Mouse (Mus musculus): ENCODE results near the gene Suds3. TPM values are rescaled to one million over a fixed set of nuclear protein-coding genes. Genes with fewer than 3 reads are reported as not detected.

Gene Suds3
- polyA plus RNA-seq, 1 experiment from 2014 or later = 58.2 TPM

DNA sequence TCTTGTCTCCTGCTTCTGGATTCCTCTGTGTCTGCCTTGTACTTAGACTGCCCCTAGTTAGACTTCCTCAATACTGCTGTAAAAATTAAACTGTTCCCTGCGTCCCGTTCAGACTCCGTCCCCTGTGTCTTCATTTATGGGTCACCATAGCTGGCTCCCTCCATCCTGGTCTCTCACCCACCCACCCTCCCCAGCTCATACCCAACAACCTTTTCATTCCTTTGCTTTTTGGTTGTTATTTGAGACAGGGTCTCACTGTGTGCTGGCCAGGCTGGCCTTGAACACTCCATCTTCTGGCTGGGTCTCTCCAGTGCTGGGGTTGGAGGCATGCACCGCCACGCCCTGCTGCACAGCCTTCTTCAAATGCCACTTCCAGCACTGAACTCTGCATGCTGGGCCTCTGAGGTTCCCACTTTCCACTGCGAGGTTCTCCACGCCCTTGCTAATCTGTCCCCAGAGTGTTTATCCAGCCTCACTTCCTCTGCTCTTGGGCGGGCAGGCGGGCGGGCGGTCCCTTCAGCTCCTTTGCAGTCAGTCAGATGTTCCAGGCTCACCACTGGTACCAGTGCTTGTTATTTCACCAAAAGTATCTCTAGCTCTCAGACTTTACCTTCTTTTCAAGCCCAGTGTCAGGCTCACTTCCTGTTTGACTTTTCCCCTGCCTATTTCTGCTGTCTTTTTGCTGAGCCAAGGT, 22.5 kb upstream of the Suds3 start:
- peak; percentile 42 for ATAC-seq (replicated peaks; ENCODE audit: extremely low read depth, insufficient read depth, low FRiP score)

DNA sequence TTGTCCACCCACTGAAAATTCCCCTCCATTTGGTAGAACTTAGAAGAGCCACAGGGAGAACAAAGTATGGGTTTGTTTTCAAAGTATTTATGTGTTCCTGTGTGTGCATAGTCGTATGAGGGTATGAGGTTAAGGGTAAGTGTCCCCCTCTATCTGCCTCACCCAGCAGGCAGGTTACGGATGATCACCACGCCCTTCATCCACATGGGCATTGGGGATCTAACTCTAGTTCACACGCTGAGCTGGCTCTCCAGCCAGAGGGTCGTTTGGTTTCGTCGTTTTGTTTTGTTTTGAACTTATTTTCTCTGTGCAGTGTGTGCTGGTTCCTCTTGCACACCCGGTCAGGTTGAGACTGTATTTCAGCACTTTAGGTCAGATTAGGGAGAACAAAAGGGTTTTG, 21.7 kb upstream of the Suds3 start:
- WGBS = 65% methylated on average over 8 of the region's 8 CpGs
- H3K27ac ChIP-seq (ENCODE audit: low read length) = no peak overlapping the region
- ATAC-seq (replicated peaks; ENCODE audit: extremely low read depth, insufficient read depth, low FRiP score) = no peak

More for the DNA sequence above, 22.5 kb upstream of the Suds3 start:
- Histone ChIP-seq H3K9me3 (replicated peaks; ENCODE audit: control insufficient read depth, low read length) (no peaks in the 10 kb centered on the region), H3K4me1 (ENCODE audit: control insufficient read depth, insufficient read depth, low read length) (peaks cover 28% of the 10 kb centered on the region), H3K4me3 (ENCODE audit: low read length) (no peak overlapping the region), H3K9ac (ENCODE audit: low read length) (no peak overlapping the region), H3K27ac (ENCODE audit: low read length) (peak overlapping the region; percentile 56), H3K4me2 (ENCODE audit: low read depth, low read length) (no peak overlapping the region), H3K27me3 (ENCODE audit: control insufficient read depth, insufficient read depth, low read length) (no peaks in the 10 kb centered on the region), H3K36me3 (ENCODE audit: control insufficient read depth, insufficient read depth) (no peaks in the 10 kb centered on the region)
- 53% methylated on average over 11 of the region's 11 CpGs for WGBS

DNA sequence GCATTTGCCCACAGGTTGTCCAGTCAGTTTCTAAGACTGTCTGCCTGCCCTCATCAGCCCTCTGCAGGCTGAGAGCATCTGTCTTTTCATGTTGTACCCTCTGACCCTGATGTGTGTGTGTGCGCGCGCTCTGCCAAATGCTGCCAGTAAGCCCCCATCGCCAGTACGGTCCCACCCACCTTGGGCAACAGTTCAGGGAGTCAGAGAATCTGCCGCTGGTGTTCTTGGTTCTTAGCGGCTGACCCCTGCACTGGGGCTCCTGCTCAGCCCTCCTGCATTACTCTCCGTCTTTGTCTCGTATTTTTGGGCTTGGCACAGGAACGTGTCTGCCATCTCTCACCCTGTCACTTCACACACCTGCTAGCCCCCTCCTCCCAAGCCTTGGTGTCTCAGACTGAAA, 21.1 kb upstream of the Suds3 start:
- peaks cover 28% of the 10 kb centered on the region for H3K4me1 ChIP-seq (ENCODE audit: control insufficient read depth, insufficient read depth, low read length)

More for the DNA sequence above, 21.7 kb upstream of the Suds3 start:
- no peak overlapping the region for H3K4me3 ChIP-seq (ENCODE audit: low read length)
- no peak overlapping the region for H3K4me2 ChIP-seq (ENCODE audit: low read depth, low read length)
- no peaks in the 10 kb centered on the region for H3K9me3 ChIP-seq (replicated peaks; ENCODE audit: control insufficient read depth, low read length)
- no peaks in the 10 kb centered on the region for H3K27me3 ChIP-seq (ENCODE audit: control insufficient read depth, insufficient read depth, low read length)
- H3K36me3 ChIP-seq (ENCODE audit: control insufficient read depth, insufficient read depth) = no peaks in the 10 kb centered on the region
- H3K4me1 ChIP-seq (ENCODE audit: control insufficient read depth, insufficient read depth, low read length) = peaks cover 28% of the 10 kb centered on the region
- no peak overlapping the region for H3K9ac ChIP-seq (ENCODE audit: low read length)

GRCm38 (mm10) chr5:117136570-117136969, 20.7 kb upstream of the Suds3 start:
- no peaks in the 10 kb centered on the region for H3K36me3 ChIP-seq (ENCODE audit: control insufficient read depth, insufficient read depth)
- ATAC-seq (replicated peaks; ENCODE audit: extremely low read depth, insufficient read depth, low FRiP score) = no peak
- no peak overlapping the region for H3K9ac ChIP-seq (ENCODE audit: low read length)
- peaks cover 28% of the 10 kb centered on the region for H3K4me1 ChIP-seq (ENCODE audit: control insufficient read depth, insufficient read depth, low read length)
- H3K4me3 ChIP-seq (ENCODE audit: low read length) = no peak overlapping the region
- no peak overlapping the region for H3K27ac ChIP-seq (ENCODE audit: low read length)
- H3K4me2 ChIP-seq (ENCODE audit: low read depth, low read length) = no peak overlapping the region
- 78% methylated on average over 5 of the region's 5 CpGs for WGBS
- H3K27me3 ChIP-seq (ENCODE audit: control insufficient read depth, insufficient read depth, low read length) = no peaks in the 10 kb centered on the region
- no peaks in the 10 kb centered on the region for H3K9me3 ChIP-seq (replicated peaks; ENCODE audit: control insufficient read depth, low read length)

More for the DNA sequence above, 21.1 kb upstream of the Suds3 start:
- Histone ChIP-seq H3K27me3 (ENCODE audit: control insufficient read depth, insufficient read depth, low read length) (no peaks in the 10 kb centered on the region), H3K36me3 (ENCODE audit: control insufficient read depth, insufficient read depth) (no peaks in the 10 kb centered on the region), H3K4me3 (ENCODE audit: low read length) (no peak overlapping the region), H3K27ac (ENCODE audit: low read length) (no peak overlapping the region), H3K9me3 (replicated peaks; ENCODE audit: control insufficient read depth, low read length) (no peaks in the 10 kb centered on the region), H3K4me2 (ENCODE audit: low read depth, low read length) (no peak overlapping the region), H3K9ac (ENCODE audit: low read length) (no peak overlapping the region)
- 52% methylated on average over 10 of the region's 10 CpGs for WGBS
- ATAC-seq (replicated peaks; ENCODE audit: extremely low read depth, insufficient read depth, low FRiP score) = no peak

- Histone ChIP-seq H3K4me3 (ENCODE audit: low read length) (no peak overlapping the region), H3K9ac (ENCODE audit: low read length) (no peak overlapping the region), H3K36me3 (ENCODE audit: control insufficient read depth, insufficient read depth) (no peaks in the 10 kb centered on the region), H3K27ac (ENCODE audit: low read length) (peak overlapping the region; percentile 66), H3K4me1 (ENCODE audit: control insufficient read depth, insufficient read depth, low read length) (peaks cover 28% of the 10 kb centered on the region), H3K9me3 (replicated peaks; ENCODE audit: control insufficient read depth, low read length) (no peaks in the 10 kb centered on the region), H3K27me3 (ENCODE audit: control insufficient read depth, insufficient read depth, low read length) (no peaks in the 10 kb centered on the region), H3K4me2 (ENCODE audit: low read depth, low read length) (peak overlapping the region; percentile 49)
- peak; percentile 38 for ATAC-seq (replicated peaks; ENCODE audit: extremely low read depth, insufficient read depth, low FRiP score)
- WGBS = 4% methylated on average over 9 of the region's 9 CpGs
Measured at GRCm38 (mm10) chr5:117135869-117136268, 20.0 kb upstream of the Suds3 start.

DNA sequence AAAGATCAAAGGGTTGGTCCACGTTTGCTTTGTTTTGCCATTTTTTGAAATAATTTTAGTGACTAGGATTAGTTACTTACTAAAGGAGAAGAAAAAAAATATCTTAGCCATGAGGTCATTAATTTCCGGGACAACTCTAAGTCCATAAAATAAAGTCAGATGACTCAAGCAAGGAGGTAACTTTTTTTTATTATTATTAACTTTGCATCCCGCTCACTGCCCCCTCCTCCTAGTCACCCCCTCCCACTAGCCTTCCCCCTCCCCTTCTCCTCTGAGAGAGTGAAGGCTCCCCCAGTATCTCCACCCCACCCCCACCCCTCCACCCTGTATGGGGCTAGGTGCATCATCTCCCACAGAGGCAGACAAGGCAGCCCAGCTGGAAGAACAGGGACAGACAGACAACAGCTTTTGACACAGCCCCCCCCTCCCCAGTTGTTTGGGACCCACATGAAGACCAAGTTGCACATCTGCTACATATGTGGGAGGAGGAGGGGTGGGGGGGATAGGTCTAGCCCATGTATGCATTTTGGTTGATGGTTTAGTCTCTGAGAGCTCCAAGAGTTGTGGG, 19.1 kb upstream of the Suds3 start:
- H3K9ac ChIP-seq (ENCODE audit: low read length) = 0 out of 2 replicates have a peak overlapping the region, but pooled peaks have one; percentile 33
- 46% methylated on average over 3 of the region's 3 CpGs for WGBS
- H3K27ac ChIP-seq (ENCODE audit: low read length) = peak overlapping the region; percentile 66
- H3K9me3 ChIP-seq (replicated peaks; ENCODE audit: control insufficient read depth, low read length) = no peaks in the 10 kb centered on the region
- H3K4me1 ChIP-seq (ENCODE audit: control insufficient read depth, insufficient read depth, low read length) = peaks cover 28% of the 10 kb centered on the region
- H3K4me2 ChIP-seq (ENCODE audit: low read depth, low read length) = peak overlapping the region; percentile 49
- no peak for ATAC-seq (replicated peaks; ENCODE audit: extremely low read depth, insufficient read depth, low FRiP score)
- peak overlapping the region; percentile 30; the same call in 1 of the 2 replicates for H3K4me3 ChIP-seq (ENCODE audit: low read length)
- H3K36me3 ChIP-seq (ENCODE audit: control insufficient read depth, insufficient read depth) = no peaks in the 10 kb centered on the region
- H3K27me3 ChIP-seq (ENCODE audit: control insufficient read depth, insufficient read depth, low read length) = no peaks in the 10 kb centered on the region

GRCm38 (mm10) chr5:117134066-117134888, 18.4 kb upstream of the Suds3 start:
- peak overlapping the region; percentile 65 for H3K27ac ChIP-seq (ENCODE audit: low read length)
- peak overlapping the region; percentile 9; the same call in 1 of the 2 replicates for H3K9ac ChIP-seq (ENCODE audit: low read length)
- 33% methylated on average over 19 of the region's 19 CpGs for WGBS
- no peaks in the 10 kb centered on the region for H3K9me3 ChIP-seq (replicated peaks; ENCODE audit: control insufficient read depth, low read length)
- H3K4me1 ChIP-seq (ENCODE audit: control insufficient read depth, insufficient read depth, low read length) = peaks cover 28% of the 10 kb centered on the region
- ATAC-seq (replicated peaks; ENCODE audit: extremely low read depth, insufficient read depth, low FRiP score) = no peak
- no peaks in the 10 kb centered on the region for H3K36me3 ChIP-seq (ENCODE audit: control insufficient read depth, insufficient read depth)
- H3K4me3 ChIP-seq (ENCODE audit: low read length) = peak overlapping the region; percentile 30
- H3K4me2 ChIP-seq (ENCODE audit: low read depth, low read length) = peak overlapping the region; percentile 36
- H3K27me3 ChIP-seq (ENCODE audit: control insufficient read depth, insufficient read depth, low read length) = no peaks in the 10 kb centered on the region

DNA sequence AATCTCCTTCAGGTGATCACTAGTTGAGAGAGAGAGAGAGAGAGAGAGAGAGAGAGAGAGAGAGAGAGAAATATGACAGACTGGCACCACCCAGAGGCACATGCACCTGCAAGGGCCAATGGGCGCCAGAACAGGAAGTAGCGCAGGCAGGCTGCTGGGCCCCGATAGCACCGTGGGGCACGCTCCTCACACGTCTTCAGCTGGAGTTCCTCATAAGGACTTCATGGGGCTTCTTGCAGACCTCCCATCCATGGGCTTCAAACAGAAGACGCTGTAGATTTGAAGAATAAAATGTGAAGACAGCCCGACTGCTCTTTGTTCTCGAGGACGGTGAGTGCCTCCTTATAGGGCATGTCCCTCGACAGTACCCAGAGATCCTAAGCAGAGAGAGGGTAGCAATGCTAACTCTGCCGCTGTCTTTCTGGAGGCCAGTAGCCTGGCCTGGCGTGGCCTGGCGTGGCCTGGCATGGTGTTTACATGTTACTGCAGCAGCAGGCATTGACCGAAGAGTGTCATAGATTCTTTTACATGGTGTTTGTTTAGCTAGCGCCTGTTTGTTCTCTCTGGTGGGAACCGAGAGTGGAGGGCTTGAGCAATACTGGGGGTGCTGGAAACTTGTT, 17.6 kb upstream of the Suds3 start:
- WGBS = 55% methylated on average over 17 of the region's 17 CpGs
- Histone ChIP-seq H3K9me3 (replicated peaks; ENCODE audit: control insufficient read depth, low read length) (no peaks in the 10 kb centered on the region), H3K4me2 (ENCODE audit: low read depth, low read length) (peak overlapping the region; percentile 36), H3K9ac (ENCODE audit: low read length) (peak overlapping the region; percentile 15; the same call in 1 of the 2 replicates), H3K4me3 (ENCODE audit: low read length) (peak overlapping the region; percentile 30), H3K36me3 (ENCODE audit: control insufficient read depth, insufficient read depth) (no peaks in the 10 kb centered on the region), H3K27ac (ENCODE audit: low read length) (peak overlapping the region; percentile 65), H3K27me3 (ENCODE audit: control insufficient read depth, insufficient read depth, low read length) (no peaks in the 10 kb centered on the region), H3K4me1 (ENCODE audit: control insufficient read depth, insufficient read depth, low read length) (peaks cover 28% of the 10 kb centered on the region)
- ATAC-seq (replicated peaks; ENCODE audit: extremely low read depth, insufficient read depth, low FRiP score) = peak; percentile 56
